Mouse (Mus musculus): ENCODE measurements at regions not wholly inside any gene's neighbourhood (a gene's known extent, or its start where the extent isn't known, plus 50 kb on each side); places are given as distances from the start of the nearest gene placed in this dataset.

DNA sequence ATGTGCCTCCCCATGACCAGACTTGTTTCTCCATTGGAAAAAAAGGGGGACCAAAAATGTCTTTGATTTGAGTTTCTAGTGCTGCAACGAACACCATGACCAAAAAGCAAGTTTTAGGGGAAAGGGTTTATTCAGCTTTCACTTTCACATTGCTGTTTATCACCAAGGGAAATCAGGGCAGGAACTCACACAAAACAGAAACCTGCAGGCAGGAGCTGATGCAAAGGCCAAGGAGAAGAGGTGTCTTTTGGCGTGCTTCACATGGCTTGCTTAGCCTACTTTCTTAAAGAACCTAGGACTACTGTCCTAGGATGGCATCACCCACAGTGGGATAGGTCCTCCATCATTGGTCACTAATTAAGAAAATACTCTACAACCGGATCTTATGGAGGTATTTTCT, 401.4 kb downstream of the Adcyap1 start:
- no peak for TF ChIP-seq EP300 (IDR thresholded peaks at IDR 0.05; ENCODE audit: insufficient read depth, low read depth, low read length)
- TF ChIP-seq CTCF (IDR thresholded peaks at IDR 0.05; ENCODE audit: low read depth, low read length): no peak
- TF ChIP-seq POLR2A (IDR thresholded peaks at IDR 0.05; ENCODE audit: insufficient read depth, low read length): no peak
- no peak overlapping the region for H3K27ac ChIP-seq (ENCODE audit: insufficient read depth, low read length)

DNA sequence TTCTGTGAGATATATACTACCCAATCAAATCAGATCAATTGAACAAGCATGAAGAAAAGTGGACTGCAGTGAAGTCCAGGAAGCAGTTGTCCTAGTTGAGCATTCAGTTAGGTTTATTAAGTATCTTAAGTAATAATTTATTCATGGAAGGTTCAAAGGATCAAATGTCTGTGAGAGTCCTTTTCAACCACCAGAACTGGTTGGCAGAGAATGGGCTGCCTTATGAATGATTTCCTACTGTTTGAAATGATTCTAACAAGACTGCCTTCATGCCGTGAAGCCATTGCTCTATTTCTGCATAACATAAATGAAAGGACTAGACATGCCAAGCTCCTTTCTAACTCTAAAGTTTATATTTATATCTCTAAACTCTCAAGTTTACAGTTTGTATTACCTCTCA, 410.4 kb downstream of the Adcyap1 start:
- H3K9ac ChIP-seq (ENCODE audit: low read depth, poor library complexity, severe bottlenecking): no peak overlapping the region
- no peaks in the 10 kb centered on the region for H3K9me3 ChIP-seq (replicated peaks; ENCODE audit: control insufficient read depth, insufficient read depth, low read length, poor library complexity, severe bottlenecking)
- H3K27ac ChIP-seq (ENCODE audit: insufficient read depth, low read length): no peak overlapping the region
- no peaks in the 10 kb centered on the region for H3K27me3 ChIP-seq (ENCODE audit: control insufficient read depth, insufficient read depth, low read length, poor library complexity, severe bottlenecking)
- TF ChIP-seq CTCF (IDR thresholded peaks at IDR 0.05; ENCODE audit: low read depth, low read length) (no peak), EP300 (IDR thresholded peaks at IDR 0.05; ENCODE audit: insufficient read depth, low read depth, low read length) (no peak), POLR2A (IDR thresholded peaks at IDR 0.05; ENCODE audit: insufficient read depth, low read length) (no peak)
- H3K4me3 ChIP-seq (ENCODE audit: low read depth, low read length): no peak overlapping the region
- no peaks in the 10 kb centered on the region for H3K4me1 ChIP-seq (ENCODE audit: control insufficient read depth, insufficient read depth, low read length)
- no peaks in the 10 kb centered on the region for H3K36me3 ChIP-seq (ENCODE audit: control insufficient read depth, insufficient read depth, low read length, poor library complexity, severe bottlenecking)

More for the DNA sequence above, 401.4 kb downstream of the Adcyap1 start:
- Histone ChIP-seq H3K9ac (ENCODE audit: low read depth, poor library complexity, severe bottlenecking) (no peak overlapping the region), H3K4me3 (ENCODE audit: low read depth, low read length) (no peak overlapping the region), H3K27me3 (ENCODE audit: control insufficient read depth, insufficient read depth, low read length, poor library complexity, severe bottlenecking) (no peaks in the 10 kb centered on the region), H3K9me3 (replicated peaks; ENCODE audit: control insufficient read depth, insufficient read depth, low read length, poor library complexity, severe bottlenecking) (no peaks in the 10 kb centered on the region), H3K36me3 (ENCODE audit: control insufficient read depth, insufficient read depth, low read length, poor library complexity, severe bottlenecking) (no peaks in the 10 kb centered on the region), H3K4me1 (ENCODE audit: control insufficient read depth, insufficient read depth, low read length) (no peaks in the 10 kb centered on the region)

DNA sequence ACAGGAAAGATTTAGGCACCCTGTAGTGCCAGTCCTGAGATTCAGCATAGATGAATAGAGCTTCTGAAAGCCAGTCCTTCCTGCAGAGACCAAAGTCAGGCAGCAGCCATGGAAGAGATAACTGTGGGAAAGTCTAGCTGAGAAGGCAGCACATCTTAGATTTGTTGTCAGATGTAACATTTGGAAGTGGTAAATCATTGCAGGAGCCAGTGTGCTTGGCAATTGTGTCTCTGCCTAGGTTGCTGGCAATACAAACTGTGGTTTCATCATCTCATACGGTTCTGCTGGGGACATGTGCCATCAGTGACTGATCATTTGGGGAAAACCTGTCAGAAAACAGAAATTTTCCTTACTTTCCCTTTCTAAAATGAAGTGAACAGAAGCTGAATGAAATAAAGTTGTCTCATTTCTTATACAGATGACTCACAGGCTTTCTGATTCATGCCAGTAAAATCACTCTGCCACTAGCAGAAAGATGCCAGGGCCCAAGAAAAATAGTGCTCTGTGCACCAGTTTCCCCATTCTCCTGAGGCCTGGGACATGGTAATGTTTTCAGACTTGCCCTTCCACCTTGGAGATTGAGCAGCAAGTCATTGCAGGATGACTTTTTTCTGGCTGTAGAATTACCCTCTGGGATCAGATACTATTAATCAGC, 411.3 kb downstream of the Adcyap1 start:
- TF ChIP-seq POLR2A (IDR thresholded peaks at IDR 0.05; ENCODE audit: insufficient read depth, low read length) (no peak), EP300 (IDR thresholded peaks at IDR 0.05; ENCODE audit: insufficient read depth, low read depth, low read length) (no peak), CTCF (IDR thresholded peaks at IDR 0.05; ENCODE audit: low read depth, low read length) (no peak)
- Histone ChIP-seq H3K9me3 (replicated peaks; ENCODE audit: control insufficient read depth, insufficient read depth, low read length, poor library complexity, severe bottlenecking) (no peaks in the 10 kb centered on the region), H3K9ac (ENCODE audit: low read depth, poor library complexity, severe bottlenecking) (no peak overlapping the region), H3K4me3 (ENCODE audit: low read depth, low read length) (no peak overlapping the region), H3K27ac (ENCODE audit: insufficient read depth, low read length) (no peak overlapping the region), H3K4me1 (ENCODE audit: control insufficient read depth, insufficient read depth, low read length) (no peaks in the 10 kb centered on the region), H3K36me3 (ENCODE audit: control insufficient read depth, insufficient read depth, low read length, poor library complexity, severe bottlenecking) (no peaks in the 10 kb centered on the region), H3K27me3 (ENCODE audit: control insufficient read depth, insufficient read depth, low read length, poor library complexity, severe bottlenecking) (no peaks in the 10 kb centered on the region)

Data from ES-Bruce4 (cell line).